Mouse (Mus musculus): ENCODE data around the gene Gm4565.
"Not testable (repeated sequence)": the region's sequence is repeated elsewhere in the genome, so short reads cannot be mapped to it uniquely, and the experiment has no call there.

The Gm4565 gene

GRCm38 (mm10) chr7:22588027-22588426 is at the start of gene Gm4565:
Gene Gm4565 (minus strand): TSS chr7:22588127.
- DNase-seq = not testable (repeated sequence)

- not testable (repeated sequence) for DNase-seq
Observed at GRCm38 (mm10) chr7:22565243-22565642, 22.7 kb downstream of the Gm4565 start, which contains the start of gene Gm4201. Gene Gm4201 (minus strand): TSS chr7:22565343.

- DNase-seq = not testable (repeated sequence)
Observed at GRCm38 (mm10) chr7:22534787-22535186, 53.1 kb downstream of the Gm4565 start, which contains the start of gene Gm8677. Gene Gm8677 (minus strand): TSS chr7:22534887.

Data from kidney, adult 8-10 months (tissue).